Mouse (Mus musculus) stomach, embryonic 14.5 days (tissue): ENCODE results near the gene Map4k2. TPM values are rescaled to one million over a fixed set of nuclear protein-coding genes. Genes with fewer than 3 reads are reported as not detected.

Experiments used
- ATAC-seq: fragments of 200-750 bp; cut with Nextera tagmentation; 2 replicates; pipeline ENCODE4 v1.8.0; 2017; ENCODE audit warnings: low read depth, moderate TSS enrichment; ENCODE audit not compliant: insufficient number of reproducible peaks, insufficient read depth, low FRiP score
- H3K27ac ChIP-seq: fragments of 300-500 bp; sonication (generic); 2 replicates; pipeline ENCODE4 v1.5.1; 2014; ENCODE audit warnings: mild to moderate bottlenecking, low read length, moderate library complexity, mixed read lengths
- H3K27me3 ChIP-seq: fragments of 300-500 bp; sonication (generic); 2 replicates; pipeline ENCODE4 v1.6.1; 2014; ENCODE audit warnings: low read length, control low read depth, mixed read lengths; ENCODE audit not compliant: control insufficient read depth, insufficient read depth
- H3K36me3 ChIP-seq: fragments of 300-500 bp; sonication (generic); 2 replicates; pipeline ENCODE4 v1.6.1; 2014; ENCODE audit warnings: mild to moderate bottlenecking, control low read depth, low read length, moderate library complexity, mixed read lengths; ENCODE audit not compliant: control insufficient read depth, insufficient read depth
- H3K4me1 ChIP-seq: fragments of 300-500 bp; sonication (generic); 2 replicates; pipeline ENCODE4 v1.6.1; 2014; ENCODE audit warnings: low read length, control low read depth, mixed read lengths; ENCODE audit not compliant: control insufficient read depth, insufficient read depth
- H3K4me2 ChIP-seq: fragments of 300-500 bp; sonication (generic); replicated peaks from 2 replicates; pipeline ENCODE4 v1.6.1; 2014; ENCODE audit warnings: low read depth, low read length, control low read depth
- H3K4me3 ChIP-seq: fragments of 300-500 bp; sonication (generic); 2 replicates; pipeline ENCODE4 v1.5.1; 2014; ENCODE audit warnings: low read depth, low read length, control low read depth
- H3K9ac ChIP-seq: fragments of 300-500 bp; sonication (generic); replicated peaks from 2 replicates; pipeline ENCODE4 v1.6.1; 2014; ENCODE audit warnings: low read depth, mild to moderate bottlenecking, control low read depth, low read length, moderate library complexity, mixed read lengths
- H3K9me3 ChIP-seq: fragments of 300-500 bp; sonication (generic); 2 replicates; pipeline ENCODE4 v1.6.1; 2016; ENCODE audit warnings: low read depth, low read length, control low read depth; ENCODE audit not compliant: control insufficient read depth
- WGBS: fragments of 180-500 bp; shearing (Covaris S2); extraction: QIAGEN DNeasy Blood & Tissue Kit; methylation state at CpG from one replicate; pipeline ENCODE4 v1.1.7; 2014; 5-methylcytosine and 5-hydroxymethylcytosine counted together
- microRNA-seq: library from miRNA; unstranded; fragments of <30 nt; microRNA quantifications from one replicate; pipeline ENCODE4, GENCODE M21; 2016
- polyA plus RNA-seq: library from polyadenylated mRNA; unstranded; fragments of >200 nt; fragmentation: Nextera tagmentation; extraction: Ambion mirVana; gene quantifications from 2 replicates; pipeline ENCODE4 v1.2.1, GENCODE M21; 2014

Gene Map4k2
- polyA plus RNA-seq, 1 experiment from 2014 or later, result 10.0 TPM

- Histone ChIP-seq H3K27ac (no peak overlapping the region), H3K36me3 (no peaks in the 10 kb centered on the region), H3K9me3 (no peaks in the 10 kb centered on the region), H3K4me3 (peak overlapping the region; percentile 57), H3K4me2 (peak overlapping the region; percentile 92), H3K4me1 (peaks cover 20% of the 10 kb centered on the region), H3K27me3 (no peaks in the 10 kb centered on the region), H3K9ac (no peak overlapping the region; the same call in 1 of the 2 replicates)
- 0 out of 2 replicates have a peak, but pooled peaks have one; percentile 0 for ATAC-seq
- 12% methylated on average over 9 of the region's 9 CpGs for WGBS
Measured at GRCm38 (mm10) chr19:6401951-6402350, 61.0 kb downstream of the Map4k2 start.

GRCm38 (mm10) chr19:6403869-6404268 is 62.9 kb downstream of the Map4k2 start:
- WGBS, result 80% methylated on average over 10 of the region's 10 CpGs

More at GRCm38 (mm10) chr19:6403869-6404268, 62.9 kb downstream of the Map4k2 start:
- Histone ChIP-seq H3K27ac (no peak overlapping the region), H3K9me3 (no peaks in the 10 kb centered on the region), H3K4me2 (no peak overlapping the region), H3K9ac (no peak overlapping the region), H3K4me3 (no peak overlapping the region), H3K36me3 (no peaks in the 10 kb centered on the region), H3K4me1 (peaks cover 20% of the 10 kb centered on the region), H3K27me3 (no peaks in the 10 kb centered on the region)
- ATAC-seq, result no peak

Small RNA genes lying within 50 kb of the gene (microRNA-seq; reads per million reads assigned to microRNA genes)
- gene Mir6989, result not detected

Other genes with a start within 250 kb of the Map4k2 start
- 0.42 and 0.62 TPM in 2 replicates for gene AC131692.1, start 246.7 kb upstream of the Map4k2 start, polyA plus RNA-seq
- gene Naaladl1, start 235.4 kb upstream of the Map4k2 start, polyA plus RNA-seq, result 0.54 and 0.64 TPM in 2 replicates
- gene Sac3d1, start 222.5 kb upstream of the Map4k2 start, polyA plus RNA-seq, result 45.4 and 47.9 TPM in 2 replicates
- gene Snx15, start 212.8 kb upstream of the Map4k2 start, polyA plus RNA-seq, result 27.6 and 30.6 TPM in 2 replicates
- 0.23 and 0.34 TPM in 2 replicates for gene Batf2, start 200.2 kb upstream of the Map4k2 start, polyA plus RNA-seq
- gene Arl2, start 199.6 kb upstream of the Map4k2 start, polyA plus RNA-seq, result 101 and 107 TPM in 2 replicates
- not detected in 2 replicates for gene Majin, start 156.7 kb upstream of the Map4k2 start, polyA plus RNA-seq
- gene Gpha2, start 114.8 kb upstream of the Map4k2 start, polyA plus RNA-seq, result 0.90 TPM in 1 of 2 replicates, not detected in the other
- 22.1 and 23.5 TPM in 2 replicates for gene Ppp2r5b, start 105.3 kb upstream of the Map4k2 start, polyA plus RNA-seq
- 9.2 and 10.4 TPM in 2 replicates for gene Atg2a, start 99.5 kb upstream of the Map4k2 start, polyA plus RNA-seq
- 44.9 and 46.2 TPM in 2 replicates for gene Ehd1, start 64.4 kb upstream of the Map4k2 start, polyA plus RNA-seq
- 2.2 and 2.3 TPM in 2 replicates for gene Cdc42bpg, start 34.7 kb upstream of the Map4k2 start, polyA plus RNA-seq
- gene Men1, start 6.2 kb upstream of the Map4k2 start, polyA plus RNA-seq, result 40.0 and 41.3 TPM in 2 replicates
- 126 and 139 TPM in 2 replicates for gene Sf1, start 22.6 kb downstream of the Map4k2 start, polyA plus RNA-seq
- 9.3 and 10.1 TPM in 2 replicates for gene Pygm, start 43.3 kb downstream of the Map4k2 start, polyA plus RNA-seq
- gene Rasgrp2, start 58.2 kb downstream of the Map4k2 start, polyA plus RNA-seq, result 38.6 and 47.8 TPM in 2 replicates
- gene Nrxn2, start 77.6 kb downstream of the Map4k2 start, polyA plus RNA-seq, result 2.5 and 2.6 TPM in 2 replicates
- gene Slc22a12, start 201.9 kb downstream of the Map4k2 start, polyA plus RNA-seq, result not detected in 2 replicates